Mouse (Mus musculus): Measurements from ENCODE around the gene Fnbp1l.

Gene Fnbp1l

DNA sequence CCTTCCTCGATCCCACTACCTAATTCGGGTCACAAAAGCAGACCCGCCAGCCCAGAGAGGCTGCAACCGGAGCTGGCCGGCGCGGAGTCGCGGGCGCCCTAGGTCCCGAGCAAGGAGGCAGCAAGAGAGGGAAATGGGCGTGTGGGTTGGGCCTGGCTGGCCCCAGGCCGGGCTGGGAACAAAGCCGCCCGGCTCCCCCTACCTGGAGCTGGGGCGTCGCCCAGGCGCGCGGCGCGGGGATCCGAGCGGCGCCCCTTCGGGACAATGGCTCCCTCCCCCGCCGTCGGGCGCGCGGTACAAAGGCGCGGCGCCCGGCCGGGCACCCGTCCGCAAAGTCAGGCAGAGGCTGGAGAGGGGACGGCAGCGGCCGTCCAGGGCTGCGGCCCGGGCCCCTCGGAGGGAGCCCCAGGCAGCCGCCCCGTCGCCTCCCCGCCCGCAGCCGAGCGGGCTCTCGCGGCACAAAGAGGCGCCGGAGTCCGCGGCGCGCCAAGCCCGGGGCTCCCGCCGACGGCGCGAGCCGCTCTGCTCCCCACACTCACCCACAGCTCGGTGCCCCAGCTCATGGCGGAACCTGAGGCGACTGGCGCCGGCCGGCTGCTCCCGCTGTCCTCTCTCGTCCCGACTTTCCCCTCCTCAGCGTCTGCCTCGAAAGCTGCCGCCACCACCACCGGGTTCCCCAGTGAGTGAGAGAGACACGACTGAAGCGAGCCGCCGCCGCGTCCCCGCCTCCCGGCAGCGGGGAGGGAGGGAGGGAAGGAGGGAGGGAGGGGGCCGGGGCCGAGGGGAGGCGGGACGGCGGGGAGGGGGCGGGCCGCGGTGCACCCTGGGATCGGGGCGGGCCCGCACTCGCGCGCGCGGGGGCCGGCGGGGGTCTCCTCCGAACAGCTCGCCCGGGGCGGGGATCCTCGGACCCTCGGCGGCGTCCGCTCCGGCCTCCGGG is at the start of gene Fnbp1l:
TSS of gene Fnbp1l (minus strand) at position 725 of the 940 bp plus-strand sequence.
- DNase-seq (ENCODE audit: low read depth, low spot score): peak; percentile 63

GRCm38 (mm10) chr3:122660795-122661194 is 41.3 kb upstream of the Fnbp1l start:
- DNase-seq (ENCODE audit: low read depth, low spot score): no peak

- DNase-seq (ENCODE audit: low read depth, low spot score): no peak
Observed at GRCm38 (mm10) chr3:122659261-122659917, 39.9 kb upstream of the Fnbp1l start.

DNA sequence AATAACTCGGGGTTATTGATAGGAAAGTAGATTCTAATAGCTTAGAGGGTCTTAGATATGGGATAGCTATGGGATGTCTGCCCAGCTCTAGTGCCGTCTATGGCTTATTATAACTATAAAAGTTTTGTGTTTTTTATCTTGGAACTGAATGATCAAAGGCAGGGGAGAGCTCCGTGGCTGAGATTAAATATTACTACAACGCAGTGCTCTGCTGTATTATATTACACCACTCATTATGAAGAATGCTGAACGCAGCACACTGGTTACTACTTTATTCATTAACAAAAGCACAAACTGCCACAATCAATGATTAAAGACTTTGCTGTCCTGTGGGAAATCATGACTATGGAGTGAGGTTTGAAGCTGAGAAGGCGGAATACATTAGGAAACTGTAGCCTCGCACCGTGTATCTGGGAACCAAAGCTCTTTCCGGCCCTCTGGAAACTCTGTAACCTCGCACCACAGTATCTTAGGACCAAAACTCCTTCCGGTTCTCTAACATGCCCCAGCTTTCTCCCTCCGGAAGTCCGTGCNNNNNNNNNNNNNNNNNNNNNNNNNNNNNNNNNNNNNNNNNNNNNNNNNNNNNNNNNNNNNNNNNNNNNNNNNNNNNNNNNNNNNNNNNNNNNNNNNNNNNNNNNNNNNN is 27.8 kb upstream of the Fnbp1l start:
- DNase-seq (ENCODE audit: low read depth, low spot score): no peak

DNA sequence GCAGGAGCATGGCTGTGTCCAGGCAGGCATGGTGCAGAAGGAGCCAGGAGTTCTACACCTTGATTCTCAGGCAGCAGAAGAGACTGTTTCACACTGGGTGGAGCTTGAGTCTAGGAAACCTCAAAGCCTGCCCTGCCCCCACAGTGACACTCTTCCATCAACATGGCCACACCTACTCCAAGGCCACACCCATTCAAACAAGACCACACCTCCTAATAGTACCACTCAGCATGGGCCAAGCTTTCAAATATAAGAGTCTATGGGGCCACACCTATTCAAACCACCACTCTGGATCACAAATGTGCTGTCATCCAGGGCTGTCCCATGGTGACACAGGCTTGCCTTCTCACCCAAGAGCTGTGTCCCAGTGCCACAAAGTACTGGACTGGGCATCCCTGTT is 20.8 kb upstream of the Fnbp1l start:
- no peak for DNase-seq (ENCODE audit: low read depth, low spot score)

- no peak for DNase-seq (ENCODE audit: low read depth, low spot score)
Observed at GRCm38 (mm10) chr3:122639197-122639475, 19.6 kb upstream of the Fnbp1l start.

DNA sequence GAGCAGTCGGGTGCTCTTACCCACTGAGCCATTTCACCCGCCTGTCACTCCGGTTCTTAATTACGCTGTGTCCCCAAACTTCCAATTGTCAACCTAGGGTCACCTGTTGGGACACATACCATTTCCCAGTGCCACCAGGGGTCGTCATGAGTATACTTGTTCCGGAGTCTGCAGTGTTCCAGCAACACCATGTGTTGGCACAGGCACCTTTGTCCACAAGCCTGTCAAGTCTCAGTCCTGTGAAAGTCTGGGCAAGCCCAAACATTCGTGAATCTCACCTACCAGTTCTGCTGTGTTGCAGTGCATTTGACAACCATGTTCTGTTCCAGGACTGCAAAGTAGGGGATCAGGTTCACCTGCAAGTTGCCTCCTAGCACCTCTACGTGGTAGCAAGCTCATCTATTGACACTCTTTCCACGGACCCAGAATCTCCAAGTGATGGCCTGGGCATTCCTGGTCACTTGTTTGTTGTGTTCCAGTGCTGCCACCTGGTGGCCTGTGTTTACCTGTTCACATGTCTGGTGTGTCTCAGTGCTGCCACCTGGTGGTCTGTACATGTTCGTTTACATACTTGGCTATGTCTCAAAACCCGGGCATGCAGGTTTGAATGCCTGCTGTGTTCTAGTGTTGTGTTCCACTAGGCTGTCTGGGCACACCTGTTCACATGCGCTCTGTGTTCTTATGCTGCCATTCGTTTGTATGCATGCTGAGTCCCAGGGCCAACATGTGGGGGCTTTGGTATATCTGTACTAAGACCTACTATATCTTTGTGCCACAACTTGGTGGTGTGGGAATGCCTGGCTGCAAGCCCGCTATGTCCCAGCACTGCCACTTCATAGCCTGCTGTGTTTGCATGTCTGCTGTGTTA is 19.0 kb upstream of the Fnbp1l start:
- DNase-seq (ENCODE audit: low read depth, low spot score): peak; percentile 100

DNA sequence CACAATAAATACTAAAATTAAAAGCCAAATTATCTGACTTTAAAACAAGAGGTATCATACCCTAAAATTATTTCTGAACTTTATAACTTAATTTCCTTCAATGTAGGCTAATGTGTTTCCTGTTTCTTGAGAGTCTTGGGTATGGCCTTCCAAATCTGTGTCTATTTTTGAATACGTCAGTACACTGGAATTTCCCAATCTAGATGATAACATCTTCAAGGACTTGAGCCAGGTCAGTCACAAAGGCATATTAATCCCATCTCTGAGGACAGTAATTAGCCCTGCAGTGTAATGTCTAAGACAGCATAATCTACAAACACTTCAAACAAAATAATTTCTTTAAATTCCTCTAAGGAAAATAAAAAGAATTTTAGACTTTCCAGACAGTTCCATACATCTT is 17.8 kb upstream of the Fnbp1l start:
- DNase-seq (ENCODE audit: low read depth, low spot score): no peak

DNA sequence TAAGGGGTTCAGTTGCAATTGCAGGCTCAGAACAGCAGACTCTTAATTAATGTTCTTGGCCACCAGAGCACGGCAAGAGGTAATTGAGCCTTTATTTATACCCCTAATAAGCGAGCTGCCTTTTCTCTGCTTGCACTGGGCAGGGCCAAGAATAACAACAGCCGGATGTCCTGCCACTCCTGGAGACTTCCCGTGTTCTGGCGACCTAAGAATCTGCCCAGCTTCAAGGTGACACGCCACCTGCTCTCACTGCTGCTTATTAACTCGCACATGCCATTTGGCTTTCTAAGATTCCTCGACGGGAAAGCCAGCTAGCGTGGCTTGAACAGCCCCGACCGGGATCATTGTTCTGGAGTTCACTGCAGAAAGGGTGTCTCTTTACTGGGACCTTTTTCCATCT is 15.7 kb upstream of the Fnbp1l start:
- DNase-seq (ENCODE audit: low read depth, low spot score): no peak

DNA sequence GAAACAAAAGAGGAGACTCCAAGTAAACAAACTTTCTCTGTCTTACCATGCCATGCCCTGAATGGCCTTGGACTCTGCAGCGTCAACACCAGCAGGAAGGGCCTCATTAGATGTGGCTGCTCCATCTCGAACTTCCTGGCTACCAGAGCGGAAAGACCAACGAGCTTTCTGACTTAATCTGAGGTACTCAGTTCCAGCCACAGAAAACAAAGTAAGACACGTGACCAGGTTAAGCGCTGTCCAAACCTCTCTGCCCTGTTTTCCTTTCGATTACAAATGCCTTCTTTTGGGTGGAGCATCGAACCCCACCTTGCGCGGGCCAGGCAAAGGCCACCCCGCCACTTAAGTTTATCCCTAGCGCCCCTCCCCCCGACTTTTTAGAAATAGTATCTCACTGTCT is 10.1 kb upstream of the Fnbp1l start:
- DNase-seq (ENCODE audit: low read depth, low spot score): no peak

DNA sequence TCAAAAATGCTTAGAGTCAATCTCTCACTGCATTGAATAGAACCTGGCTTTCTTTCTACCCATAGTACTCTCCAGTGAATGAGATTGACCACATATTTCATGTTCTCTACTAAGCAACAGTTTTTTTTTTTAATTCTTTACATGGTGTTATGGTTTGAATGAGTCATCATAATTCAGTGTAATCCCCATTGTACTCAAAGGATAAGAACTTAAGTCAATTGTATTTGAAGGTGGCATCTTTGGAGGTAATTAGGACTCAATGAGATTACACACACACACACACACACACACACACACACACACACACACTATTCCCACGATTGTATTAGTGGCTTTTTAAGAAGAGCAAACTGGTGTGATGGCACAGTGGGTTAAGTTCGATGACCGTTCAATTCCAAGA is 9.4 kb upstream of the Fnbp1l start:
- no peak for DNase-seq (ENCODE audit: low read depth, low spot score)

DNA sequence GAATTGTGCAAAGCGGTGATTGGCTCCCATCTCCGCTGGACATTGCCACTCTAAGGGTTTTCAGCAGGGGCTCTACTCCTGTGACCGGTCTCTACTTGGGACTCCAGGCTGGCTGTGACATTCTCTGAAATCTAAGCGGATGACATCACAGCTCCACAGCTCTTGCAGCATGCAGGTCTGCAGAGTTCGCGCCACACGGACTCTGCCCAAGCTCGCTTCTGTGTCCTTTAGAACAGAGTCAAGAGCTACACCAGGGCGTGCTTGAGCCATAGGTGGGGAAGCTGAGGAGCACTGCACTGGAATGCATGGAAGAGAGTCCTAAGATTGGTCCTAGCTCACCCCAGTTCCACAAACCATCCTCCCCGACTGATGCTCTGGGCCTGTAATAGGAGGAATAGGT is 9.0 kb upstream of the Fnbp1l start:
- no peak for DNase-seq (ENCODE audit: low read depth, low spot score)

DNA sequence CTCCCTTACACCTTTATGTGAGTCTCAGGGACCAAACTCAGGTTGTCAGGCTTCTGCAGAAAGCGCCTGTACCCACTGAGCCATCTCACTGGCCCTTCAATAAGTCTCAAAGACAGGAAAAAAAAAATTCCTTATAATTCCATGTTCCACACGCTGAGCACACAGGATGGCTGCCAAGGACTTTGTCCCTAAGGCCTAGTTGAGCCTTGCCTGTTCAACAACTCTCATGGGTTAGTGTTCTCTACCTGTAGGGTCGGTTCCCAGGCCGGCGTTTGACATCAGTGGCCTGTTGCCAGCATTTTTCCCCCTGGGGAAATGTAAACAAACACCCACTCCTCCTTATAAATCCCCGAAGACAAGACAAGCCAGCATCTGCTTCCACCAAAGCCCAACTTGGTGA is 8.3 kb upstream of the Fnbp1l start:
- no peak for DNase-seq (ENCODE audit: low read depth, low spot score)

- DNase-seq (ENCODE audit: low read depth, low spot score): no peak
Observed at GRCm38 (mm10) chr3:122624591-122624990, 5.1 kb upstream of the Fnbp1l start.

GRCm38 (mm10) chr3:122620285-122620931 is 893 bp upstream of the Fnbp1l start:
- peak; percentile 60 for DNase-seq (ENCODE audit: low read depth, low spot score)

DNA sequence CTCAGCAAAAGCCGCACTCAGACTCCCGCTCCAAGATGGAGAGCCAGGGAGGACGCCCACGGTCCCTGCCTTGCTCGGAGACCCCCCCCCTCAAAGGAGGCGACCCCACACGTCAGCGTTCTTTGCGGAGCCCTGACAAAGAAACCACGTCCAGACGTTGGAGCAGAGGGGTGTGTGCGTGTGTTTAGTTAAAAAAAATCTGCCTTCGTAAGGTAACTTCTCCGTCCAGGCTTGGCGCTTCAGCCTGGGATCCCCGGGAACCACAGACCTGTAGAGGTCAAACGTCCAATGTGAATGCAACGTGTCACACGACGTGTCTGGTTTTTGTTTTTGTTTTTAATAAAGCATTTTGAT is 393 bp upstream of the Fnbp1l start:
- DNase-seq (ENCODE audit: low read depth, low spot score): no peak

GRCm38 (mm10) chr3:122618402-122618801 is 1.1 kb downstream of the Fnbp1l start:
- no peak for DNase-seq (ENCODE audit: low read depth, low spot score)

GRCm38 (mm10) chr3:122617613-122618340 is 1.7 kb downstream of the Fnbp1l start:
- peak; percentile 51 for DNase-seq (ENCODE audit: low read depth, low spot score)

GRCm38 (mm10) chr3:122612537-122612936 is 7.0 kb downstream of the Fnbp1l start:
- DNase-seq (ENCODE audit: low read depth, low spot score): no peak

GRCm38 (mm10) chr3:122611761-122612160 is 7.8 kb downstream of the Fnbp1l start:
- DNase-seq (ENCODE audit: low read depth, low spot score): no peak
